Mouse (Mus musculus): ENCODE data around the gene Ncstn. TPM values are rescaled to one million over a fixed set of nuclear protein-coding genes. Genes with fewer than 3 reads are reported as not detected.

The Ncstn gene
- polyA plus RNA-seq, 1 experiment from 2014 or later = 106 TPM

DNA sequence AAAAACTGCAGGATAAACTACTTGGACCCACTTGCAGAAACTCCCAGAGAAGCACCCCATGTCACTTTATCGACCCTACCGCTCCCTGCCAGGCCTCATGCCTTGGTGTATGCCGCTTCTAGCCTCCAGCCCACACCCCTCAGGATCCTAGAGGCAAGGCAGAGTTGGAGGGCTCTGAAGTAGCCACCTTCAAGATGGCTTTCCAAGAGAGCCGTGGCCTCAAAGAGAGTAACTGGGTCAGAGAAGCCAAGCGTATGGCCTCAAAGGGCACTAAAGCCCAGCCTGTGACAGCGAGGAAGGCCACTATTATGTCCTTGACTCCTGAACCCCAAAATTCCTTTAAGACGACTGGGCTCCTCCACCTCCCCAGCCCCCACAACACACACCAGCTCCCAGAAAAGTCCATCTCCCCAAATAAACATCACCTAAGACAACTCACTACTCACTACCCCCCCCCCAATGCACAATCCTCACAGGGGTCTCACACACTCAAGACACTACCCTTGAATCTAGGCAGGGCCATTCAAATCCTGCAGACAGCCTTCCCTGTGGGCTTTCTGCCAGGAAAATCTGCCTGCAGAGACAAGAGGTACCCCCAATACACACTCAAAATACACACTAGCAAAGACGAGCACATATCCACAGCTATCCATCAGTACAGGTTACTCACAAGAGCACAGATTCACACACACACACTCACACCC, 57.2 kb downstream of the Ncstn start:
- WGBS = 32% methylated on average over 8 of the region's 8 CpGs
- Histone ChIP-seq H3K9ac (peak overlapping the region; percentile 95), H3K27ac (peak overlapping the region; percentile 98), H3K4me1 (peaks cover 59% of the 10 kb centered on the region), H3K4me2 (peak overlapping the region; percentile 72), H3K4me3 (peak overlapping the region; percentile 91), H3K36me3 (0 out of 2 replicates have a peak, but pooled peaks cover 12% of the 10 kb centered on the region), H3K27me3 (no peaks in the 10 kb centered on the region), H3K9me3 (no peaks in the 10 kb centered on the region)
- ATAC-seq (ENCODE audit: insufficient number of reproducible peaks, insufficient read depth, low FRiP score, low TSS enrichment, low read depth) = no peak

DNA sequence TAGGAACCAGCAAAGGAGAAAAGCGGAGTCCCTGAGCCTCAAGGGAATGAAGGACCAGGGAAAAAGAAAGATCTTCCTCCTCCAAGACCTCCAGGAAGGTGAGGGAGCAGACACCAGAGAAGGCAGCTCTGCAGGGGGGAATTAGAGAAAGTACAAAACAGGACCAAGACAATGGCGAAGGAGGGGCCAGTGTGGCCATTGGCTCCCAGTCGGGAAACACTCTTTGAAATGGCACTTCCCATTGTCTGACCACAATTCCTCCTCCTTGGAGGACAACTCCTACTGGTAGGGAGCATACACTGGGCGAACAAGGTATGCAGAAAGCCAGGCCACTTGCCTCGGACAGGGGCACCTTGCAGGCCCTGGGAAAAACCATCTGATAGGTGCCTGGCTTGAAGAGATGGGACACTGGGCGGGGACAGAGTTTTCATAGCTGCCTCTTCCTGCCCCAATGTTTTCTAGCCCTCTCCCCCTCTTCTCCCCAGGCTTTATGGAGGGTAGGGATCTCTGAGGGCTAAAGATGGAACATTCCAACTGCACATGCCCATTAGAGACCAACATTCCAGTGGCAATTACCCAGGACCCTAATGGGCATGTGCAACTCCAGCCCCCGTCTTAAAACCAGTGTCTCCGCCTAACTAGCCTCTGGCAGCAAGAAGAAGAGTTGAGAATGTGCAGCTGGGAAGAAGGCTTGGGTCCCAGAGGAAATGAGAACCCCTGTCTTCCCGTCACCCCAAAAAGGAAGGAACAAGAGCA, 58.3 kb downstream of the Ncstn start:
- Histone ChIP-seq H3K4me1 (peaks cover 70% of the 10 kb centered on the region), H3K9me3 (no peaks in the 10 kb centered on the region), H3K36me3 (0 out of 2 replicates have a peak, but pooled peaks cover 12% of the 10 kb centered on the region), H3K27ac (peak overlapping the region; percentile 24), H3K27me3 (no peaks in the 10 kb centered on the region), H3K4me2 (peak overlapping the region; percentile 72), H3K4me3 (peak overlapping the region; percentile 91), H3K9ac (peak overlapping the region; percentile 36; the same call in 1 of the 2 replicates)
- ATAC-seq (ENCODE audit: insufficient number of reproducible peaks, insufficient read depth, low FRiP score, low TSS enrichment, low read depth) = no peak
- WGBS = 37% methylated on average over 9 of the region's 9 CpGs

DNA sequence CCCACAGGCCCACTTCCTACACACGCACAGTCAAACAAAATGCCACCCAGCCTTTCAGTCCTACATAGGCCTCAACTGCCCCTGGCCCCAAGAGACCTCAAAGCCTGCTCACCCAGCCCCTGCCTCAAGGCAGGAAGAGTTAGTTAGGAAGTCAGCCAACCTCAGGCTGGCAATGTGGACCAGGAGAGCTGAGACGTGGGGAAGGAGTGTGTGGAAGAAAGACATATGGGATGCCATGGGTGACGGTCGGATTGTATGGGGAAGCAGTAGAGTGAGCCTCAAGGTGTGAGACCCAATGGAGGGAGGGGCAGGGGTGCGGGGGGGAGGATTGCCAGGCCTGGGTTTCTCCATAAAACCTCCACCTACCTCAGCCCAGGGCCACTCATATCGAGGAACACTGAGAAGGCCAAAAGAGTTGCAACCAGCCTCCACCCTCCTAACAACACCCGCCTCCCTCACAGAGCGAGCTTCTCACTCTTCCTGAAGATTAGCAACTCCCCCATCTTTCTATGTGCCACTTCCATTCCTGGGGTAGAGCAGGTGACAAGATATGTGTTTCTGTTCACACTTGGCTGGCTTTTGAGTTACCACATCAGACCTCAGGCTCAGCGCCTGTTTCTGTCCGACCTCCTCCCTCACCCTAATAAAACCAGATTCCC, 62.6 kb downstream of the Ncstn start:
- WGBS = 71% methylated on average over 10 of the region's 10 CpGs
- Histone ChIP-seq H3K4me1 (peaks cover 84% of the 10 kb centered on the region), H3K4me3 (no peak overlapping the region), H3K4me2 (peak overlapping the region; percentile 7; the same call in 1 of the 2 replicates), H3K36me3 (0 out of 2 replicates have a peak, but pooled peaks cover 12% of the 10 kb centered on the region), H3K9ac (no peak overlapping the region), H3K9me3 (no peaks in the 10 kb centered on the region), H3K27ac (peak overlapping the region; percentile 73), H3K27me3 (no peaks in the 10 kb centered on the region)
- no peak for ATAC-seq (ENCODE audit: insufficient number of reproducible peaks, insufficient read depth, low FRiP score, low TSS enrichment, low read depth)

DNA sequence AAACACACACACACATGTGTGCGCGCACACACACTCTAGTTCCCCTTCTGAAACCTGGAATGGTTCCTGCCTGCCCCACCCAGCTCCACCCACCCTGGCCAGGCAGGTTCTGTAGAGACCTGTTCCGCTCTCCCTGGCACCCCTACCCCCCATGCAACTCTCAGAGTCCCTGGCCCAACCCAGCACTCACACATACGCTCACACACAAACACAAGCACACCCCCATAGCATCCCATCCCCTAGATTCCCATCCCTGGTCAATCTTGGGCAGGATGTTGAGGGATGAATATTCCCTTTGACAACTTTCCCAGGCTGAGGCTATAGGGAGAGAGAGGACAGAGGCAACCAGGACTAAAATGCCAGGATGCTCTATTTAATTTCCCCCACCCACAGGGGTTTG, 63.3 kb downstream of the Ncstn start:
- ATAC-seq (ENCODE audit: insufficient number of reproducible peaks, insufficient read depth, low FRiP score, low TSS enrichment, low read depth) = peak; percentile 38
- Histone ChIP-seq H3K27me3 (no peaks in the 10 kb centered on the region), H3K4me2 (peak overlapping the region; percentile 7; the same call in 1 of the 2 replicates), H3K9me3 (no peaks in the 10 kb centered on the region), H3K4me1 (peaks cover 81% of the 10 kb centered on the region), H3K27ac (peak overlapping the region; percentile 73), H3K4me3 (no peak overlapping the region), H3K9ac (no peak overlapping the region), H3K36me3 (0 out of 2 replicates have a peak, but pooled peaks cover 12% of the 10 kb centered on the region)
- WGBS = 81% methylated on average over 3 of the region's 4 CpGs

DNA sequence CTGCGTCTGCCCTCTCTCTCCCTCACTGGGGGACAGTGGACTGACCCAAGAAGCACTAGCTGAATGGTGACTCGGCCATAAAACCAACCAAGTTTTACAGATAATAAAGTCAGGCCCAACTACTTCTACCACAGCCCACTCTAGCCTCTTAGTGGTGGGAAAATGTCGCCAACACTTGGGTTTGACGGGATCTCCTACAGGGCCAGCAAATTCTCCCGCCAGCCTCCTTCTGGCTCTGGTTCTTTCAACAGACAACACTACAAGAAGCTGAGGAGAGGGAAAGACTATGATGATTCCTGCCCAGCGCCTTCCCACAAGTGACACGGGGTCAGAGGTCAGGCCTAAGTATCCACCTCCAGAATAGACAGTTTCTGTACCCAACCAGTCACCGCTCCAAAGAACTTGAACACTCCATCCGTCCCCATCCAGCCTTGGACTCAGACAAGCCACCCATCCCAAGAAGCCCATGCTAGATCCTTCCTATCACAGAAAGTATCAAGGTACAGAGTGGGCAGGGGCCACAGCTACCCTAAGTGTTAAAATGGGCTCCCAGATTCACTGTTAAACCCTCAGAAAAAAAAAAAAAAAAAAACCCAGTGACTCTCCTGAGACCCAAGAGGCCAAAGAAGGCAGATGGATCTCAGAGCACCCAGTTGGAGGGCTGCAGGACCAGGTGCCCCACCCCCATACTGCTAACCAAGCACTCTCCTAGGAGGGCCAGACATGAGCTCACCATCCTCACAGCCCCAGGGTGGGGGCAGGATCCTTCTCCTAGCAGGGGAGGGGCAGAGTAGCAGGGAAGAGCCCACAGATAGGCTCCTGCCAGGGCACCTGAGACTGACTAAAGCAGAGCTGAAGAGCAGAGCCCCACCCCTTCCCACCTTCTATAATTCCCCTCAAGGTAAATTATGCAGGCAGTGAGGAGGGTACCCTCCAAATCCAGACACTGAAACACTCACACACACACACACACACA, 64.0 kb downstream of the Ncstn start:
- H3K9ac ChIP-seq = no peak overlapping the region
- no peaks in the 10 kb centered on the region for H3K27me3 ChIP-seq
- WGBS = 91% methylated on average over 9 of the region's 9 CpGs
- H3K4me2 ChIP-seq = no peak overlapping the region
- no peaks in the 10 kb centered on the region for H3K9me3 ChIP-seq
- H3K36me3 ChIP-seq = 0 out of 2 replicates have a peak, but pooled peaks cover 6% of the 10 kb centered on the region
- peak overlapping the region; percentile 73 for H3K27ac ChIP-seq
- peak; percentile 50 for ATAC-seq (ENCODE audit: insufficient number of reproducible peaks, insufficient read depth, low FRiP score, low TSS enrichment, low read depth)
- peaks cover 74% of the 10 kb centered on the region for H3K4me1 ChIP-seq
- H3K4me3 ChIP-seq = no peak overlapping the region

DNA sequence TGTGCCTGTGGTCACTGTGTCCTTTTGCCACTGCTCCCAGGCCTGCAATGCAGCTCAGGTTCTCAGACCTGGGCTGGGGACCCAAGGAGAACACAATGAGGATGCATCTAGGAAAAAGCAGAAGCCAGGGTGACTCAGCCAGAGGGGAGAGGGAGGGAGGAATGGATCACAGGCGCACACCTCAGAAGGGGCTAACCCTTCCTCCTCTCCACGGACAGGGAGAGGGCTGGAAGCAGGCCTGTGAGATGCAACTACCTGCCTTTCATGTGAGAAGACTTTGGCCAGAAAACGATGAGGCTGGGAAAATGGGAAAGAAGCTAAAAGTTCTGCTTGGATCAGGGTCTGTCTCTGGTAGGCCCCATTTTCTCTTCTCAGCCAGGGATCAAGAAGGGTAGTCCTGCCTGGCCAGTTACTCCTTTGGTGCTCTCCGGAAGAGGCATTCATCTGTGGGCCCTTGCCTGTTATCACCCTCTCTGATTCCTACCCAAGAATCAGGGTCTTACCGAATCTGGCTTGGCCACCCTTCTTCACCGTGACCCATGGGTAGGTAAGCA, 65.0 kb downstream of the Ncstn start:
- H3K4me1 ChIP-seq = peaks cover 73% of the 10 kb centered on the region
- WGBS = 74% methylated on average over 6 of the region's 6 CpGs
- no peak for ATAC-seq (ENCODE audit: insufficient number of reproducible peaks, insufficient read depth, low FRiP score, low TSS enrichment, low read depth)

DNA sequence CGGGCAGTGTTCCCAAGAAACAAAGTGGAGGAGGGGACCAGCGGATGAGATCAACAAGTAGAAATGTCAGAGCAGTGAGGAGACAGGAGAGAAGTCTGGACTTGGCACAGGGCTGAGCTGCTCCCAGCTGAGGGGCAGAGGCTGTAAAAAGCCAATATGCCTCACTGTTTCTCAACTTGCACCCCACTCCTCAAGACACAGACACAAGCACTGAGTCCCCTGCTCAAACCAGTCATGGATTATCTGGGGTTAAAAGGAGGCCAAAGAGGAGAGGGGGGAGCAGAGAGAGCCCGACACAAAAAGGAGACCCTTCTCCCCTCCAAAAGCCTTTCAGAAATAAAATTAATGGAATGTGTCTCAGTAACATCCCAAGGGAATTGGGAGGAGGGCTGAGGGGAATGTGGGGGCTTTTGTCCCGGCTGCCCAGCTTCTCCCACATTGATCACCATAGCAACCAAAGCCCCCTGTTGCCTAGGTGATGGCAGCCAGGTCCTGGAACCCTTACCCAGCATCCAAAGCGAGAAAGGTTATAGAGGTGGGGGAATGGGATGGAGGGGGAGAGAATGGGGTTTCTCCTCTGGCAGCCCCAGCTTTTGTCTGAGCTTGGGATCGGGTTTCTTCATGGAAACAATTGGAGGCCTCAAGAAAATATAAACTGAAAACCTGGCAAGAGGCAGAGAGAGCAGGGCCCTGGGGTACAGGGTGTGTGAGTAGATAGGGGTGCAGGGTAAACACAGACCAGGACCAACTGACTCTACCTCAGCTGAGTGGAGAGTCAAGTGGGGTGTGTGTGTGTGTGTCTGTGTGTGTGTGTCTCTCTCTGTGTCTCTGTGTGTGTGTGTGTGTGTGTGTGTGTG, 65.7 kb downstream of the Ncstn start:
- H3K4me1 ChIP-seq = peaks cover 67% of the 10 kb centered on the region
- peak overlapping the region; percentile 22 for H3K4me2 ChIP-seq
- WGBS = 25% methylated on average over 6 of the region's 6 CpGs
- peak overlapping the region; percentile 17; the same call in 1 of the 2 replicates for H3K9ac ChIP-seq
- peaks cover 15% of the 10 kb centered on the region for H3K36me3 ChIP-seq
- H3K27me3 ChIP-seq = no peaks in the 10 kb centered on the region
- no peak overlapping the region for H3K4me3 ChIP-seq
- 0 out of 2 replicates have a peak, but pooled peaks have one; percentile 28 for ATAC-seq (ENCODE audit: insufficient number of reproducible peaks, insufficient read depth, low FRiP score, low TSS enrichment, low read depth)
- peak overlapping the region; percentile 83 for H3K27ac ChIP-seq
- no peaks in the 10 kb centered on the region for H3K9me3 ChIP-seq

More for the DNA sequence above, 65.0 kb downstream of the Ncstn start:
- Histone ChIP-seq H3K36me3 (peaks cover 14% of the 10 kb centered on the region), H3K9me3 (no peaks in the 10 kb centered on the region), H3K4me2 (peak overlapping the region; percentile 22; the same call in 1 of the 2 replicates), H3K27ac (peak overlapping the region; percentile 83), H3K9ac (peak overlapping the region; percentile 44; the same call in 1 of the 2 replicates), H3K27me3 (no peaks in the 10 kb centered on the region), H3K4me3 (no peak overlapping the region)

DNA sequence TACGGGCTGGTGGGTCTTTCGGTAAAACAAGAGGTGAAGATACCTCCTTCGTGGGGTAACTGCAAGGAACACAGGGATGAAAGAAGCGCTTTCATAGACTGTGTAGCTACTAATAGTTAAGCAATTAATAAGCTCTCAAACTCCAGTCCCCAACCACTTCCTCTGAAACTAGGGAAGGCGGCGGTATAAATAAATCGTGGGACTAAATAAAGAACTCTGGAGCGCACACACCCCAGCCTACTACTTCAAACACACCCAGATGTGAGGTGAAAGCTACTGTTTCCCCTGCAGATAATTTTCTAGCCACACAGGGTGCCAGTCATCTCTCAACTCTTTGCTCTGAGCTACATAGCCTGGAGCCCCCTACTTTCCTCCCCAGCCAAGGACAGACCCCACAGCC, 66.6 kb downstream of the Ncstn start:
- Histone ChIP-seq H3K9ac (0 out of 2 replicates have a peak overlapping the region, but pooled peaks have one; percentile 17), H3K9me3 (no peaks in the 10 kb centered on the region), H3K4me2 (peak overlapping the region; percentile 22; the same call in 1 of the 2 replicates), H3K4me1 (peaks cover 62% of the 10 kb centered on the region), H3K36me3 (peaks cover 21% of the 10 kb centered on the region), H3K27me3 (no peaks in the 10 kb centered on the region), H3K4me3 (no peak overlapping the region), H3K27ac (peak overlapping the region; percentile 83; the same call in 1 of the 2 replicates)
- 82% methylated on average over 8 of the region's 8 CpGs for WGBS
- no peak for ATAC-seq (ENCODE audit: insufficient number of reproducible peaks, insufficient read depth, low FRiP score, low TSS enrichment, low read depth)
